Mouse (Mus musculus): Measurements from ENCODE around the gene Qrfp. TPM values are rescaled to one million over a fixed set of nuclear protein-coding genes. Genes with fewer than 3 reads are reported as not detected.
A peak's percentile ranks its signal among the peaks of the same experiment; 100 is the strongest.

The Qrfp gene
- total RNA-seq, 2 experiments from 2014 or later, result not detected

DNA sequence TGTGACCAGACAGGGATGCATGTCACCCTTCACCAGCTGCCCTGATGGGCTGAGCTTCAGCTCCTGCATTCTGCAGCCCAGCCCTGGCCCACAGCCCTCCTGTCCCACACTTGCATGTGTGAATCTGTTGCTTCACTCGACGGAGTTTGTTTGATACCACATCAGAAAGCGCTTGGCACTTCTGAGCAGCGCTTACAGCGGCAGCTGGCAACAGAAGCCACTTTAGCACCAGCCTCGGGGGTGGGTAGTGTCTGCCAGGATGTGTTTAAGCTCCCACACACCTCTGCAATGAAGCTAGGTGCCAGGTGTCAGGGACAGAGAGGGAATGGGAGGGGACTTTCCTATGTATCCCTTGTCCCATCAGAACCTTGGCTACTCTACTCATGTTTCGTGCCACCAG lies 4.3 kb upstream of the Qrfp start:
- no peak for DNase-seq

DNA sequence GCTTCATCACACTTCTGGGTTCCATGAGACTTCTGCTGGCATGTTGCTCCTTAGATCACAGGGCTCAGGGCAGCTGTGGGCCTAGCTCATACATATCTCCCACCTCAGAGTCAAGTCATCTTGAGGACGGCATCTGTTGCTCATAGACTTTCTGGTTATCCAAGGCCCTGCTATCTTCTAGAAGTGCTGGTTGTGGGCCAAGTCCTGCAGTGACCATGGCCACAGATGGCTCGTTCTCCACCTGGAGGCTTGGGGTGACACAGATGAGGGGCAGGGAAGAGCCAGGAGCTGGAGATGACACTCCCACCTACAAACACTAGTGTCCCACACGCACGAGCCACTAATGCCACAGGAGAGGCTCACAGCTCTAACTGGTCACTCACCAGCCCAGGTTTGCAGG lies 3.3 kb upstream of the Qrfp start:
- DNase-seq, result no peak

DNA sequence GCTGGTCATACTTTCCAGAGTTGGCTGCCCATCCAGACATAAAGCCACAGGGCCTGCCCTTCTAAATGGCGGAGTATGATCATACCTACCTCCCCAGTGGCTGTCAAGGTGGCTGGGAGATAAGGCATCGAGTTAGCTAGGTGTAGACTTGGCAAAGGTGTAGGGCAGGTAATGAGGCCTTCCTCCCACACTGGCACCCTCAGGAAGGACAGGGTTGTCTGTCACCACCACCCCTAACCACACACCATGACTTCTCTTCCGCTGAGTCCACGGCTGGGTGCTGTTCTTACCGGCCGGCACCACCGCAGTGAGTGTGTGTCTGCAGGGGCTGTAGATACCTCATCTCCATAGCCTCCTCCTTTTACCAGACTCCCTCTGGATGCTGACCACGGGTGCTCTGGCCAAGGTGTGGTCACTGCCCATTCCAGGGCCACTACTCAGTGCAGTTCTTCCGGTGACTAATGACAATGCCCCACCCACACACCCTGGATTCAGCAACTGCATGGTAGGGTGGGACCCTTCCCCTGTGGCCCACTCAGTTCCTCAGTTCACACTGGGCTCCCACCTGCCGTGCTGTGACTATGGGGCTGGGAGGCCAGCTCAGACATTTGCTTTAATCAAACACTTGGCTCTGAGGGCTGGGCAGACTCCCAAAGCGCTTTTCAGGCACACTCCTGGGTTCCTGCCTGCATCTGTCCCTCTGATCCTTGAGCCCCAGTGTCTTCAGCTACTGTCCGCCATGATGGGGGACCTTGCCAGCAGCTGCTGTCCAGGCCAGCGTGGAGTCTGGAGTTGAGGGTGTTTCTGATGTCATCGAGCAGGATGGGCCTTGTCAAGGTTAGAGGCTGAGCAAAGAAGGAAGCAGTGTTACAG lies 942 bp upstream of the Qrfp start:
- no peak for DNase-seq

DNA sequence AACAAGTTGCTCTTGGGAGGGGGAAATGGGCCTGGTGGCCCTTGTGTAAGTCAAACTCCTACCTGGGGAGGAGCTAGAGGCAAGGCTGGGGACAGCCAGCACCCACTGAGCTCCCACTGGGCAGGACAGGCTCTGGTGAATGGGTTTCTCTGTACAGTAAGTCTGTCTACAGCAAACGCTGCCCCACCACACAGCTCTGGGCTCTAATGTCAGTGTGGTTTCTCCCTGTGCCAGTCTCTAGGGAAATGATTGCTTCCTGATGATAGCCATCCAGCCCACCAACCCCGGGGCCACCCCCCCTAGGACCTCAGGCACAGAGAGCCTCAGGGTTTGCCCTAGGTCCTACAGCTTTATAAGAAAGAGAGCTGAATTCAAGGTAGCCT lies 1.0 kb downstream of the Qrfp start:
- DNase-seq, result no peak

DNA sequence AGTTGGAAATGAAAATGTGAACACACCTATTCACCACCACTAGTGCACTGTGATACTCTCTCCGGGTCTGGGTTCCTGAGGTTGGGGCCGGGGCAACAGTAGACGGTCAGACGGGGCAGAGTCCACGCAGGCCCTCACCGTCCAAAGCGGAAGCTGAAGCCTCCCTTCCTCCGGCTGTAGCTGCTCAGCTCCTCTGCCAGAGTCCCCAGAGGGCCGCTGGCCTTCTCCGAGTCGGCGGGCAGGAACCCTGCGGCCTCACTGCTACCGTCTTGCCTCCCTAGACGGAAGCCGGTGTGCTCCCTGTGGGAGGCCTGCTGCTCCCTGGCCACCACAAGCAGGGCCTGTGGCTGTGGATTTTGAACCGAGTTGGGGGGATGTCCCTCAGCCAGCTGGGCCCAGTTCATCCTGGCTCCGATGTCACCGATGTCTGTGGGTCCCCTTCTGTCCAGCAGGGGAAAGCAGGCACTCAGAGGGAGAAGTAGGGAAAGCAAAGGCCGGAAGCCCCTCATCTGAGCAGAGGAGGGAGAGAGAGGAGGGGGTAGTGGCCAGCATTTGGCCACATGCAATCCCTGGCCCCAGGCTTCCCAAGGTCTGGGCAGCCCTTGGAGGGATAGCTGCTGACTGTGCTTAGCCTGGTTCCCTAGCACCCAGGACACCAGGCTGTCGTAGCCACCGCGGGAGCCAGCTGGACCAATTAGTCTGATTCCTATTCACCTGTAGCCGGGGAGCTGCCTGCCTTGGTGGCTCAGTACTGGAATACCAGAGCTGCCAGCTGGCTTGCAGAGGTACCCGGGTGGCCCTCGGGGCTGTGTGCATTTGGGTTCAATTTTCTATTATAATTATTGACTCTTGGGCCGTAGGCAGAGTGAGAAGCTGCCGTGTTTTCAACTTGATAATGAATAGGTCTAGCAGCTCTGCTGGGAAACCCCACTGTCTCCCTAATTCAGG lies 1.7 kb downstream of the Qrfp start:
- no peak for DNase-seq

DNA sequence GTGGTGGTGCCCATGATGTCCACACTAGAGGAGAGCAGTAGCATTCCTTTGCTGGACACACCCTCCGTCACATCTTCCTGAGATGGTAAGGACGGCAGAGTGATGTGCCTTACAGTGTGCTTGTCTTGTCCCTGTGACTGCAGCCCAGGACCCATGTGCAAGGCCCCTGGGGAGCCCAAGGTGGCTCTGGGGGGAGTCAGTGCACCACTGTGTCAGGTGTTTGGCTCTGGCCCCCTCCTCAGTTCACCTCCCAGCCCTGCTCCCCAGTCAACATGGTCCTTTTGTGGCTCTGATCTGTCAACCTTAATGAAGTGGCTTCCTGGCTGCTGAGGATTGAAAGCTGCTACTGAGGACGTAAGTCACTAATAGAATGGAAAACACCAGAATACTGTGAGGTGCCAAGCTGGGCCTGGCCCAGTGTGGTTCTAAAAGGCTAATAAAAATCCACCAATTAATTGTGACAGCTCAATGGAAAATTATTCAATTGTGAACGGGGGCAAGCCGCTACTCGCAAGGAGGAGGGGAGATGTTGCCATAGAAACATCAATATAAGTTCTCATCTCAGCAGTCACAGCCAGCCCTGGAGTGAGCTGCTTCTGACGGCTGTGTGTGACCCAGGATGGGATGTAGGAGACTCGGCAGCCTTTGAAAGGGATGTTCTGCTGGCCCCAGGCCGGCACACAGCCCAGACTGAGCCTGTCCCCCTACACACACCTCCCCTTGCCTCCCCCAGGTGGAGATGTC lies 3.6 kb downstream of the Qrfp start:
- DNase-seq, result no peak

DNA sequence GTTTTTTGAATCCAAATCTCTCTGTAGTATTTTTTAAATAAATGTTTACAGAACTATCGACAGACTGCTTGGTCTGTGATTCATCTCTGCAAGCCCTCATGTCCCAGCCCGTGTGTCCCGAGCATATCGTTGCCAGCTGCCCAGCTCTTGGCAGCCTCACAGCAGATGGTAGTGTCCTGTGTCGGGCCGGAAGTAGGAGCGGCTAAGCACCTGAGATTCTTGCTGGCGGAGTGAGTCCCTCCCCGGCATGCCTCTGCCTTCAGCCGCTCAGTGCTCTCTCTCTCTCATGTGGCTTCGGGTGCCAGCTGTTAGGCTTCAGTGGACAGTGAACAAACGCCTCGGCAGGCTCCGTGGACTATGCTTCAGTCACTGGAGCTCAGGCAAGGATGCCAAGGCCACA lies 6.9 kb downstream of the Qrfp start:
- DNase-seq, result no peak

DNA sequence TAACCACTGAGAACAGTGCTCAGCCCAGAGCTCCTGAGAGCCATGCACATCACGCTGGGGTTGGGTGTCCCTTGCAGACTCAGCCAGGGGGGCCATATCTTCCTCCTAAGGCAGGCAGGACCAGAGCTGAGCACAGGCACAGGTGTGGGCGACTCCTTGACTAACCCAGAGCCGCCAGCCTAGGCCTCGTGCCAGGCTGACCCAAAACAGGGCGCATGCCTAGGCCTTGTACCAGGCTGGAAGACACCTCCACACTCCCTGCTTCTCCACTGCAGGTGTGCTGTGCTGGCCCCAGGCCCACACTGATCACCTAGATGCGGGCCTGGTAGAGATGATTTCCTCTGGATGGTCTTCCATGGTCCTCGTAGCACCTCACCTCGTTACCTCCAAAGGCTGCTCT lies 7.6 kb downstream of the Qrfp start:
- no peak for DNase-seq

DNA sequence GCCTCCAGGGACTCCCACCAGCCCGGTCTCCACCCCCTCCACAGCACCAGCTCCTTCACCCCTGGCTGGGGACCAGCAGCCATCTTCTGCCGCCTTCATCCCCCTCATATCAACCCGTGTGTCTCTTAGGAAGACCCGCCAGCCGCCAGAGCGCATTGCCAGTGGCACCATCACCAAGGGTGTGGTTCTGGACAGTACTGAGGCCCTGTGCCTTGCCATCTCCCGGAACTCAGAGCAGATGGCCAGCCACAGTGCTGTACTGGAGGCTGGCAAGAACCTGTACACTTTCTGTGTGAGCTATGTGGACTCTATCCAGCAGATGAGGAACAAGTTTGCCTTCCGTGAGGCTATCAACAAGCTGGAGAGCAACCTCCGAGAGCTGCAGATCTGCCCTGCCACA lies 9.0 kb downstream of the Qrfp start:
- DNase-seq, result no peak

DNA sequence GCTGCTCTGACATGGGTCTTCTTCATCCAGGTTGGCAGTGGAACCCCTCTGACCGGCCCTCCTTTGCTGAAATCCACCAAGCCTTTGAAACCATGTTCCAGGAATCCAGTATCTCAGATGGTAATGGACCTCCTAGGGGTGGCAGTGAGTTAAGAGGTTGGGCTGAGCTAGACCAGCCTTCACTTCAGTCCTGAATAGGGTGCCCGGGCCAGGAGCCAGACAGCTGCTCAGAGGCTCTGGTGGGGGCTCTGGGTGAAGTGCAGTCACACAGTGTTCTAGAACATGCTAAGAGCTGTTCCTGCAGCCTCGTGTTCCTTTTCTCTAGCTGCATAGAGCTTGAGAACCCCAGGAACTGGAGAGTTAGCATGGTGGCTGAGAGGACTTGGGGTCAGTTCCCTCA lies 13.4 kb downstream of the Qrfp start:
- DNase-seq, result no peak

DNA sequence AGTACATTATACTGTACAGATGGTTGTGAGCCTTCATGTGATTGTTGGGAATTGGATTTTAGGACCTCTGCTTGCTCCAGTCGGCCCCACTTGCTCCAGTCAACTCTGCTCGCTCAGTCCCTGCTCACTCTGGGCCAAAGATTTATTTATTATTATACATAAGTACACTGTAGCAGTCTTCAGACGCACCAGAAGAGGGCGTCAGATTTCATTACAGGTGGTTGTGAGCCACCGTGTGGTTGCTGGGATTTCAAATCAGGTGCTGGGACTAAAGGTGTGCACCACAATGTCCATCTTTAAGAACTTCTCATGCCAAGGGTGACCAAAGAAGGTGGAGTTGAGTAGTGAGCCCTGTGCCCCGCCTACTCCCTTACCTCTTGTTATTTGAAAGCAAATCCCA lies 17.8 kb downstream of the Qrfp start:
- no peak for DNase-seq

DNA sequence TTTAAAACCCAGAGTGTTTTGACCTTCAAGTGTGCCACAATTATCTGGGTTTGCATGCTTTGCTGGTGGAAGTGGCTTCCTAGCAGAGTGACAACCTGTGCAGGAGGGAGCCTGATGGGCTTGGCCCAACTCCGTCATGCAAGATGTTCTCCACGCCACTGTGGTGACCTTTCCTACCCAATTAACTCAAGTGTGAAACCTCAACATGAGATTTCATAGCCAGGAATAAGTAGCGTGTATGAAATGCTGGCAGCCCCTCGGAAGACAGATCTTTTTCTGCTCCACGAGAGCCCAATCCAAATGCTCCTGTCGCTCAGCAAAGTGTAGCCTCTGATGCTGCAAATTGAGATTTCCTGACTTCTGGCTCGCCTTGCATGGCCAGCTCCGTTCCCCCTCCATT lies 19.1 kb downstream of the Qrfp start:
- DNase-seq, result no peak

DNA sequence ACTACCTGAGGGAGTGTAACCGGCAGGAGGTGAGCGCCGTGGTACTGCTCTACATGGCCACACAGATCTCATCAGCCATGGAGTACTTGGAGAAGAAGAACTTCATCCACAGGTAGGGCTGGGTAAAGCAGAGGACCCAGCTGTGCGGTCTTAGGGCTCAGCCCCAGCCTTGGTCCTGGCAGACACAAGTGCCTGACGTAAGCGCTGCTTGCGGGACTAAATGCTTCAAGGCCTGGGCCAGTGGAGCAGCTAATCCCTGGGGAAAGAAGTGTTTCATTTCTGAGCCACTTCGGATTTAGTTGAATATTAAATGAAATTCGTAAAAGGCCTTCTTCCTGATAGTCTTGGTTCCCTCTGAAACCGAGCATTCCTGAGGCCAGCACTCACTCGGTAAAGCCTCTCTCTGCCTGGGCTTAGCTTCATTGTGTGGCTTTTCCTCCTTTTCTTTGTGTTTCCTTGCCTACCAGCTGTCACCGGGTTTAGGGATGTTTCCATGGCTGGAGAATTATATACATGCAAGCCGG lies 19.6 kb downstream of the Qrfp start:
- no peak for DNase-seq

DNA sequence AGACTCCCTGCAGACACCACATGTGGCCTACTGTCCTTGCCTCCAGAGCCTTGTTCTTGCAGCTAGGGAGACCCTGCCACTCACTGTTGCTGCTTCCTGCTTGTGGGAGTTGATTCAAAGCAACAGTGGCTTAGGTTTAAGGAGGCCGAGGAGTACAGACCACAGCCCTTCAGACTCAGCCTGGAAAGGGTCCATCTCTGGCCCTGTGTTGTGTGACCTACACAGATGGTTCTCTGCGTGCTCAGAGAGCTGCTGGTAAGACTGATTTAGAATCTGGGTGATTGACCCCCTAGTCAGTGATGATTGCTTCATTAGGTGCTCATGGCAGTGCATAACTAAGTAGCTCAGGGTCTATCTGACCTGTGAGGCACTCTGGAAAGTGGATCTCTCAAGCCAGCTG lies 21.2 kb downstream of the Qrfp start:
- no peak for DNase-seq

DNA sequence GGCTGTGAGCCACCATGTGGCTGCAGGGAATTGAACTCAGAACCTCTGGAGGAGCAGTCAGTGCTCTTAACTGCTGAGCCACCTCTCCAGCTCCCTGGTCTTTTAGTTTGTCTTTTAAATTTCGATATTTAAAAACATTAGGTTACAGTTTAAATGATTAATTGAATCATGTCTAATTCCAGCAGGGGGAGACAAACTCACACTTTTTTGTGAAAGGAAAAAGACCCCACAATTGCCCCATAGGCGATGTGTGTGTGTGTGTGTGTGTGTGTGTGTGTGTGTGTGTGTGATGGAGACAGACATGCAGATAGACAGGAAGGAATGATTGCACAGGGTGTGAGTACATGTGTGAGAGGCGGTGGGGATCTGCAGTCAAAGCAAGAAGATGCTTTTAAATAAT lies 22.2 kb downstream of the Qrfp start:
- no peak for DNase-seq

DNA sequence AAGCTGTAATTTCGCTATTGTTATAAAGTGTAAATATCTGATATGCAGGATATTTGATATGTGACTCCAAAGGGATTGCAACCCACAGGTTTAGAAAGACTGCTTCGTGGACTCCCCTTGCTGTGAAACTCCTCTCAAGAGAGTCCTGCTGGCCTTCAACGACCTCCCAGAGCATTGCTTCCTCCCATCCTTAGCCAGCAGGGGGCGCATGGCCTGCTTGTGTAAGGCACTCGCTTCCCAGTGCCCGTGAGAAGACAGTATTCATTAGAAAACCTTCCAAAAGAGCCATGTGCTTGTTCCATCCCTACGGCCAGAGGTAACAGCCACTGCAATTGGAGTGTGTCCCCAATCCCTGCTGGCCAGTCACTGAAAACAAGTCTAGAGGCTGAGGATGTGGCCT lies 23.4 kb downstream of the Qrfp start:
- peak; percentile 66 to 78 for DNase-seq

DNA sequence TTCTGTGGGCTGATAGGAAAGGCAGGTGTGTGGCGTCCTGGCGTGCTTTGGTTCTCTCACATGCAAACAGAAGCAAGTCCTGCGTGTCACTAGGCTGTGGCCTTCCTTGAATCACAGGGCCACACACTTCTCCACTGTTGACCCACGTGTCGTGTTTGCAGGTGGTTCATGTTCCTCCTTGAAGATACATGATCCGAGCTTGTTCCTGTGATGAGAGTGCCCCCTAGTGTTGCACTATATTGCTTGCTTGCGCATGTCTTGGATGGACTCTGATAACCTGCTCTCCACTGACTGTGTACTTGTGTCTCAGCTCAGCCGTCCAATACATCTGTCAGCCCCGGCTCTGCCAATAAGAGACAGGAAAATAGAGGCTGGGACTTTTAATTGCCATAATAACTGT lies 25.3 kb downstream of the Qrfp start:
- DNase-seq, result peak; percentile 69 to 78

DNA sequence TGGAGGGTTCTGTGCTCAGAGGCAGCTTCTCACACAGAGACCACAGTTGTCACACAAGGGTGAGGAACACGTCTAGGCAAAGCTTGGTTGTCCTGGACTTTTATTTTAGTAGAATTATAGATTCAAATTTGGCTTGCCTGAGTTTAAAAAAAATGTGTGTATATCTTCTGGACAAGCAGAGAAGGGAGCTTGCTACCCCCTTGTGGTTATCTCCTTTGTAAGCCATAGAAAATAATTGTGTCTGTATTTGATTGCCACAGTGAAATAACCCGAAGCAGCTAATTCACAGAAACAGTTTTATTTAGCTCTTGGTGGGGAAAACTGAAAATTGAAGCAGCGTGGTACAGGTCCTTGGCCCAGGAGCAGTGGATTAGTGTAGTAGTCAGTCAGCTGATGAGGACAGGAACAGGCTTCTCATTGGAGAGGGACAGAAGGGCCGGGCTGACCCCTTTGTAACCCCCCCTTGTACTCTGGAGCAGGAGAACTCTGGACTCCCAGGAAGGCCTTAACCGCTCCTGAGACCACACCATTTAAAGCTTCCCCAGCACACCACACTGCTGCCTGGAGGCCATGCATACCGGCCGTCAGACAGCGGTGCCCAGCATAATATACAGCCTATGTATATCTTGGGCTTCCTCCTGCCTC lies 27.3 kb downstream of the Qrfp start:
- no peak for DNase-seq

DNA sequence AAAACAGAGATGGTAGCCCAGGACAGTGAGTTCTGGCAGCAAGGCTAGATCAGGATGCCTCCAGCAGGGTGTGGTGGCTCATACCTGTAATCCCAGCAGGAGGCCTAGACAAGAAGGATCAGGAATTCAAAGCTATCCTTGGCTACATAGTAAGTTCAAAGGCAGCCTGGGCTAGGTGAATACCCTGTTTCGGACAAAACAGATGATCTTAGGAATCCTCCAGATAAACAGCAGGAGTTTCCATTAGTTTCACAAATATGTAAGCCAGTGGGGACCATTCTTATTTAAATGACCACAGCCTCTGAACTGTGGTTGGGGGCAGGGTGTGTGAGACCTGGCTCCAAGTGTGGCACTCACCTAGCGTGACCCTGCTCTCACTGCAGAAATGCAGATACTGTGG lies 31.1 kb downstream of the Qrfp start:
- DNase-seq, result no peak

DNA sequence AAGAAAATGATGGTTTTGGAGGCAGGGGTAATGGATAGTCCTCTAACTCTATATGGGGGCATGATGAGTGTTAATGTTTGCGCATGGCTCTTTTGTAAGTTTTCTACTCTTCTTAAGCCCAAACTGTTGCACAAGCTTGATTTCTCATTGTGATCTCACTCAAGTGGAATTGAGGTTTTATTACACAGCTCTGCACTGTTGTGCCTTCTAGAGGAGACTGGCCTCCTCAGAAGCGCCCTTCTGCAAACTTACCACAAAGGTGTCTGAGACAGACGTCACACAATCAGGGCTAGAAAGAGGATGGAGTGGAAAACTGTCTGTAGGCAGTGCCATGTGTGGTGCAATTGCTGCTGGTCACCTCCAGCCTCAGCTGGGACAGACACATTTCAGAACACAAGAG lies 33.9 kb downstream of the Qrfp start:
- DNase-seq, result no peak

DNA sequence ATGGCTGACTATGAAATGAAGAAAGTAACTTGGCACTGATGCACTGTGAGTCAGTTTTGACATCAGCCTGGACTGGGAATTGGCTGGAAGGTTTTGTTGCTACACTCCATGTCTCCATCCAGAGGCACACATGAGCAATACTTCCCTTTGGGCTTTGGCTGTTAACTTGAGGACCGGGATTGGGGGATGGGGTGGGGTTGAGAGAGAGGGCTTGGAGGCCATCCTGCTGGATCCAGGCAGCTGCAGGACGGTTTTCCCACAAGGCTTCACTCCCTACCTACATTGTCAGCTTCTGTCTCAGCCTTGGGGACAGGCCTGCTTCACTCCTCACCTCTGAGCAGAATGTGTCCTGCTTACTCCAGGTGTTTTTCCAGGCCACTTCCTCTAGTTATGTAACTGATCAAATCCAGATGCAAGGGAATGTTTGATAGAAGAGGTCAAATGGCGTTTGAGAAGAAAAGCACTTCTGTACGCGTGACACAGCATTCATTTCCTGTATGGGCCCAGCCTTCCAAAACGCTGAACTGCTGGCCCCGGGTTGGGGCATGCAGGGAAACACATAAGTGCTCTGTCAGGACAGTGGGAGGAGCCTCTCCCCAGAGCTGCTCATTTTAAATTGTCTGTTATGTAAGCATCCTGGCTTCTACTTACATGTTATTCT lies 39.5 kb downstream of the Qrfp start:
- peak in 1 of 2 experiments; percentile 39 for DNase-seq
